Mouse (Mus musculus) neural tube, embryonic 15.5 days (tissue): ENCODE results near the gene Mrpl33. TPM values are rescaled to one million over a fixed set of nuclear protein-coding genes. Genes with fewer than 3 reads are reported as not detected.

Source experiments
- ATAC-seq: fragments of 200-750 bp; cut with Nextera tagmentation; 2 replicates; pipeline ENCODE4 v1.8.0; 2017; ENCODE audit warnings: mild to moderate bottlenecking, moderate TSS enrichment, moderate library complexity; ENCODE audit not compliant: low FRiP score
- H3K27ac ChIP-seq: fragments of 300-500 bp; sonication (generic); replicated peaks from 2 replicates; pipeline ENCODE4 v1.5.1; 2015; ENCODE audit warnings: mild to moderate bottlenecking, inconsistent platforms
- H3K27me3 ChIP-seq: fragments of 300-500 bp; sonication (generic); replicated peaks from 2 replicates; pipeline ENCODE4 v1.6.1; 2015; ENCODE audit warnings: inconsistent platforms
- H3K36me3 ChIP-seq: fragments of 300-500 bp; sonication (generic); 2 replicates; pipeline ENCODE4 v1.6.1; 2015; ENCODE audit warnings: inconsistent platforms
- H3K4me1 ChIP-seq: fragments of 300-500 bp; sonication (generic); 2 replicates; pipeline ENCODE4 v1.6.1; 2015; ENCODE audit warnings: inconsistent platforms
- H3K4me2 ChIP-seq: fragments of 300-500 bp; sonication (generic); 2 replicates; pipeline ENCODE4 v1.6.1; 2015; ENCODE audit warnings: inconsistent platforms, mild to moderate bottlenecking, moderate library complexity
- H3K4me3 ChIP-seq: fragments of 300-500 bp; sonication (generic); replicated peaks from 2 replicates; pipeline ENCODE4 v1.5.1; 2015; ENCODE audit warnings: mild to moderate bottlenecking, inconsistent platforms
- H3K9ac ChIP-seq: fragments of 300-500 bp; sonication (generic); replicated peaks from 2 replicates; pipeline ENCODE4 v1.6.1; 2015; ENCODE audit warnings: mild to moderate bottlenecking, inconsistent platforms
- H3K9me3 ChIP-seq: fragments of 300-500 bp; sonication (generic); replicated peaks from 2 replicates; pipeline ENCODE4 v1.6.1; 2016; ENCODE audit warnings: inconsistent platforms
- WGBS: fragments of 180-500 bp; shearing (Covaris S2); methylation state at CpG from one replicate; pipeline ENCODE4 v1.1.7; 2015; ENCODE audit warnings: mixed read lengths; 5-methylcytosine and 5-hydroxymethylcytosine counted together
- polyA plus RNA-seq: library from polyadenylated mRNA; unstranded; fragments of >200 nt; fragmentation: Nextera tagmentation; extraction: Ambion mirVana; gene quantifications from 2 replicates; pipeline ENCODE4 v1.2.1, GENCODE M21; 2015

Mrpl33 gene
- polyA plus RNA-seq, 1 experiment from 2014 or later: 235 TPM

- no peak for ATAC-seq
- Histone ChIP-seq H3K4me2 (no peak overlapping the region), H3K4me1 (no peaks in the 10 kb centered on the region), H3K9me3 (no peaks in the 10 kb centered on the region), H3K27me3 (no peaks in the 10 kb centered on the region), H3K9ac (no peak overlapping the region), H3K27ac (no peak overlapping the region), H3K36me3 (no peaks in the 10 kb centered on the region), H3K4me3 (no peak overlapping the region)
- 87% methylated on average over 1 of the region's 1 CpGs for WGBS
Measured at GRCm38 (mm10) chr5:31682305-31682704, 85.6 kb downstream of the Mrpl33 start.

- ATAC-seq: no peak
- Histone ChIP-seq H3K36me3 (no peaks in the 10 kb centered on the region), H3K9ac (no peak overlapping the region), H3K4me3 (no peak overlapping the region), H3K9me3 (no peaks in the 10 kb centered on the region), H3K27ac (no peak overlapping the region), H3K4me2 (no peak overlapping the region), H3K4me1 (no peaks in the 10 kb centered on the region), H3K27me3 (no peaks in the 10 kb centered on the region)
- 64% methylated on average over 2 of the region's 2 CpGs for WGBS
Measured at GRCm38 (mm10) chr5:31686040-31686439, 89.3 kb downstream of the Mrpl33 start.

- H3K4me1 ChIP-seq: no peaks in the 10 kb centered on the region
- no peaks in the 10 kb centered on the region for H3K27me3 ChIP-seq
- H3K9ac ChIP-seq: no peak overlapping the region
- H3K36me3 ChIP-seq: no peaks in the 10 kb centered on the region
- H3K4me2 ChIP-seq: no peak overlapping the region
- H3K27ac ChIP-seq: no peak overlapping the region
- no peak for ATAC-seq
- 93% methylated on average over 3 of the region's 3 CpGs for WGBS
- no peak overlapping the region for H3K4me3 ChIP-seq
- no peaks in the 10 kb centered on the region for H3K9me3 ChIP-seq
Measured at GRCm38 (mm10) chr5:31687972-31688371, 91.2 kb downstream of the Mrpl33 start.

- no peak for ATAC-seq
- no peaks in the 10 kb centered on the region for H3K9me3 ChIP-seq
- no peaks in the 10 kb centered on the region for H3K27me3 ChIP-seq
- H3K9ac ChIP-seq: no peak overlapping the region
- H3K4me3 ChIP-seq: no peak overlapping the region
- peaks cover 6% of the 10 kb centered on the region for H3K4me1 ChIP-seq
- H3K36me3 ChIP-seq: no peaks in the 10 kb centered on the region
- no peak overlapping the region for H3K27ac ChIP-seq
- no peak overlapping the region for H3K4me2 ChIP-seq
Measured at GRCm38 (mm10) chr5:31693191-31693590, 96.5 kb downstream of the Mrpl33 start.

GRCm38 (mm10) chr5:31696971-31697643 lies 100.4 kb downstream of the Mrpl33 start, which contains the start of gene Rbks:
Gene Rbks, minus strand, starts transcription at chr5:31697627.
- no peaks in the 10 kb centered on the region for H3K36me3 ChIP-seq
- H3K4me2 ChIP-seq: peak within 1 kb of the TSS; percentile 68
- H3K4me3 ChIP-seq: peak within 1 kb of the TSS; percentile 89
- ATAC-seq: no peak
- H3K27me3 ChIP-seq: no peaks in the 10 kb centered on the region
- WGBS: 9% methylated on average over 17 of the region's 18 CpGs
- peak within 1 kb of the TSS; percentile 92 for H3K9ac ChIP-seq
- H3K27ac ChIP-seq: peak within 1 kb of the TSS; percentile 96
- H3K4me1 ChIP-seq: peaks cover 14% of the 10 kb centered on the region
- H3K9me3 ChIP-seq: no peaks in the 10 kb centered on the region

- Histone ChIP-seq H3K4me3 (peak within 1 kb of the TSS; percentile 89), H3K27me3 (no peaks in the 10 kb centered on the region), H3K36me3 (no peaks in the 10 kb centered on the region), H3K9me3 (no peaks in the 10 kb centered on the region), H3K27ac (peak within 1 kb of the TSS; percentile 96), H3K4me1 (peaks cover 14% of the 10 kb centered on the region), H3K9ac (peak within 1 kb of the TSS; percentile 92), H3K4me2 (peak within 1 kb of the TSS; percentile 68)
- peak; percentile 96 for ATAC-seq
- WGBS: under 1% methylated on average over 71 of the region's 71 CpGs
Measured at GRCm38 (mm10) chr5:31697644-31698296, 101.0 kb downstream of the Mrpl33 start, which contains the start of gene Babam2. Gene Babam2, plus strand, starts transcription at chr5:31697684.

GRCm38 (mm10) chr5:31698297-31698726 lies 101.6 kb downstream of the Mrpl33 start:
- Histone ChIP-seq H3K27ac (peak overlapping the region; percentile 96), H3K9ac (peak overlapping the region; percentile 92), H3K4me1 (peaks cover 14% of the 10 kb centered on the region), H3K9me3 (no peaks in the 10 kb centered on the region), H3K4me3 (peak overlapping the region; percentile 89), H3K27me3 (no peaks in the 10 kb centered on the region), H3K4me2 (peak overlapping the region; percentile 68), H3K36me3 (no peaks in the 10 kb centered on the region; the same call in 1 of the 2 replicates)
- WGBS: 3% methylated on average over 16 of the region's 16 CpGs
- peak; percentile 88 for ATAC-seq

- 29% methylated on average over 4 of the region's 4 CpGs for WGBS
- Histone ChIP-seq H3K9ac (no peak overlapping the region), H3K27ac (no peak overlapping the region), H3K4me3 (no peak overlapping the region), H3K36me3 (no peaks in the 10 kb centered on the region; the same call in 1 of the 2 replicates), H3K4me2 (peak overlapping the region; percentile 68), H3K4me1 (peaks cover 14% of the 10 kb centered on the region), H3K9me3 (no peaks in the 10 kb centered on the region), H3K27me3 (no peaks in the 10 kb centered on the region)
- ATAC-seq: no peak
Measured at GRCm38 (mm10) chr5:31698931-31699330, 102.2 kb downstream of the Mrpl33 start.

GRCm38 (mm10) chr5:31699397-31699796 lies 102.7 kb downstream of the Mrpl33 start:
- no peak for ATAC-seq
- Histone ChIP-seq H3K4me1 (peaks cover 14% of the 10 kb centered on the region), H3K9ac (no peak overlapping the region), H3K27ac (no peak overlapping the region), H3K4me2 (no peak overlapping the region), H3K4me3 (no peak overlapping the region), H3K9me3 (no peaks in the 10 kb centered on the region), H3K27me3 (no peaks in the 10 kb centered on the region), H3K36me3 (no peaks in the 10 kb centered on the region; the same call in 1 of the 2 replicates)

- Histone ChIP-seq H3K4me2 (no peak overlapping the region), H3K36me3 (no peaks in the 10 kb centered on the region; the same call in 1 of the 2 replicates), H3K9ac (no peak overlapping the region), H3K27me3 (no peaks in the 10 kb centered on the region), H3K4me3 (no peak overlapping the region), H3K9me3 (no peaks in the 10 kb centered on the region), H3K27ac (no peak overlapping the region), H3K4me1 (no peaks in the 10 kb centered on the region)
- 89% methylated on average over 5 of the region's 5 CpGs for WGBS
- ATAC-seq: no peak
Measured at GRCm38 (mm10) chr5:31704971-31705370, 108.2 kb downstream of the Mrpl33 start.

- H3K27me3 ChIP-seq: no peaks in the 10 kb centered on the region
- H3K9me3 ChIP-seq: no peaks in the 10 kb centered on the region
- ATAC-seq: no peak
- WGBS: 88% methylated on average over 4 of the region's 4 CpGs
- no peak overlapping the region for H3K27ac ChIP-seq
- H3K4me2 ChIP-seq: no peak overlapping the region
- no peaks in the 10 kb centered on the region for H3K4me1 ChIP-seq
- H3K4me3 ChIP-seq: no peak overlapping the region
- H3K36me3 ChIP-seq: no peaks in the 10 kb centered on the region; the same call in 1 of the 2 replicates
- no peak overlapping the region for H3K9ac ChIP-seq
Measured at GRCm38 (mm10) chr5:31706826-31707225, 110.1 kb downstream of the Mrpl33 start.

GRCm38 (mm10) chr5:31709389-31709788 lies 112.7 kb downstream of the Mrpl33 start:
- H3K4me2 ChIP-seq: no peak overlapping the region
- ATAC-seq: no peak
- H3K27me3 ChIP-seq: no peaks in the 10 kb centered on the region
- 83% methylated on average over 1 of the region's 1 CpGs for WGBS
- no peak overlapping the region for H3K4me3 ChIP-seq
- no peaks in the 10 kb centered on the region for H3K9me3 ChIP-seq
- H3K9ac ChIP-seq: no peak overlapping the region
- no peaks in the 10 kb centered on the region for H3K4me1 ChIP-seq
- H3K36me3 ChIP-seq: no peaks in the 10 kb centered on the region
- no peak overlapping the region for H3K27ac ChIP-seq
